Mouse (Mus musculus) right cerebral cortex, adult 18-20 months (tissue): ENCODE measurements around the gene Mgst1.

Experiments
- DNase-seq: peaks from one replicate; pipeline ENCODE4 v3.0.0; 2022; ENCODE audit warnings: mixed read lengths

The Mgst1 gene

GRCm38 (mm10) chr6:138139930-138140329 is at the start of gene Mgst1:
TSS of gene Mgst1 (plus strand) at chr6:138140316.
- DNase-seq = no peak

DNA sequence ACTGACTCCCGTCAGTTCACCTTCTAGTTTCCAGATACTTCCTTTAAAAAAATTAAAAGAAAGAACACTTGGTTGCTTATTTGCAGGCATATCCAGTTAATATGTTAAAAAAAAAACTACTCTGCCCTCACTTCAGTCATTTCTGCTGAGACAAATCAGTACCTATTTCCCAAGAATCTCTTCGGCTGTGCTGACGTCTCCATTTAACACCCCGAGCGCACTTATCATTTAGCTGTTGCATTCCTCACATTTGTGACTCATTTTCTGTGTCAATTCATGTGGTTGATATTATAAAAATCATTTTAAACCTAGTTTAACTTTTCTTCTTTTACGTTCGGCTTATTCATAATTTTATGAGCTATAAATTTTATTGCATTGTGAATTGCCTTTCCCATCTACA is 47.7 kb upstream of the Mgst1 start:
- no peak for DNase-seq

DNA sequence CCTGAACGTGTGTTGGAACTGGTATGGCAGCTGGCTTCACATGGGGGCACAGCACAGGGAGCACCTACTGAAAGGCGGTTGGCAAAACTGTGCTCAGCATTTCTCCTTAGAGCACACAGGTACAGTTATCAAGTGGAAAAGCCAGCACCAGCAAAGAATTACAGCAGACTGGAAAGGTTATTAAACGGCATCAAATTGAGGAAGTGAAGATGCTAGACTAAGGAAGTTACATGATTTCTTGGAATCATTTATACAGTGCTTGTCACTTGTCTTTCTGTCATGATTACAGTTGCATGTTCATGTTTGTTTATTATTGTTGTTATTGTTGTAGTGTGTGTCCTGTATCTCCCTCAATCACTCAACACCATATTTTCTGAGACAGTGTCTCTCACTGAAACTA is 45.1 kb upstream of the Mgst1 start:
- DNase-seq = no peak

GRCm38 (mm10) chr6:138099646-138100045 is 40.5 kb upstream of the Mgst1 start:
- DNase-seq = no peak

GRCm38 (mm10) chr6:138101843-138102242 is 38.3 kb upstream of the Mgst1 start:
- DNase-seq = no peak

- DNase-seq = no peak
Measured at GRCm38 (mm10) chr6:138102940-138103339, 37.2 kb upstream of the Mgst1 start.

- no peak for DNase-seq
Measured at GRCm38 (mm10) chr6:138104559-138104958, 35.6 kb upstream of the Mgst1 start.

DNA sequence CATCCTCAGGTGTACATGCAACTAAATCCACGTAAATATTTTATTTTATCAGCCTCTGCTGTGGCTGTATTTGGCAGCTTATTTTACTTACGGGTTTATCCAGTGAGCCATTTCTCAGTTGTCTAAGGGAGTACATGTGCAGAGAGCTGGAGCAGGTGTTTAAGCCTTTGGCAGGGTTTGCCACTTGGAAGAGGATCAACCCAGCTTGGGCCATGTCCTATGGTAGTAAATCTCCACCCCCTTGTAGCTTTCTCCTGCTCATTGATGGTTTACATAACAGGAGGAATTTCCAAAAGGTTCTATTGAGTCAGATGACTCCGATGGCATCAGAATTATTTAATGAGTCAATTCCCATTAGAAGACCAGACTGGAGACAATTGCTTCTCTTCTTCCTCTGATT is 22.6 kb upstream of the Mgst1 start:
- DNase-seq = no peak

GRCm38 (mm10) chr6:138128392-138129335 is 11.5 kb upstream of the Mgst1 start:
- no peak for DNase-seq

- DNase-seq = no peak
Measured at GRCm38 (mm10) chr6:138130541-138130940, 9.6 kb upstream of the Mgst1 start.

DNA sequence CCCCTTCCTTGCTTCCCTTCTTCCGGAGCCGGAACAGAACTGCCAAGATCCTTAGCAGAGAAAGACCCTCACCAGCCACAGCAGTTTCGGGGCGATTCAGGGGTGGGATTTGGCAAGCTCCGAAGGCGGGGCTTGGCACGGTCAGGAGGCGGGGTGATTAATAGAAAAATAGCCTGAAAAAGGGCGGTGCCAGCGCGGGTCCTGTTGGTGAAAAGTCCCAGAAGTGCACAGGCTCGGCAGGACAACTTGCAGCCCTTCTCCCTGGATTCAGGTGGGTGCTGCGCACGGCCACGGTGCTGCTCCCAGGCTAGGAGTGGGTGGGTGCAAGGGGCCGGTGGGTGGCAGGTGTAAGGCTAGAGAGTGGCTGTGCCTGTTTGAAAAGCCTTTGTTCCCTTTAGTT is 220 bp downstream of the Mgst1 start:
- no peak for DNase-seq

- no peak for DNase-seq
Measured at GRCm38 (mm10) chr6:138141111-138141592, 1.0 kb downstream of the Mgst1 start.

- no peak for DNase-seq
Measured at GRCm38 (mm10) chr6:138142604-138143003, 2.5 kb downstream of the Mgst1 start.

GRCm38 (mm10) chr6:138143450-138143849 is 3.3 kb downstream of the Mgst1 start:
- DNase-seq = no peak

DNA sequence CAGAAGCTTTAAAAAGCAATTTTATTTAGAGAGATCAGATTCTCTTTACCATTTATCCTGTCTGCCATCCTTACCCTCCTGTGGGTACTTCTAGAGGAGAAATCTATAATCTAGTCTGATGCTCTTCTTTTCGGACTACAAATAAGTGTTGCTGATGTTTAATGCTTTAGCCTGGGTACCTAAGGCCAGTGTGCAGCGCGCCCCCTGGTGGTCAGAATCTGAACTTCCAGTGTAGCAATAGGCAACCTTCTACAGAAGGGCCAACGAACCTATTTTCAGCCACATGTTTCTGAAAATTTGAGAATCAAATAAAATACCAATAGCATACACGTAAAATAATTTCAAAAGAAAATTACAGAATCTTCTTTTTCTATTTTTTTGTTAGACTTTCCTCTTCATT is 13.0 kb downstream of the Mgst1 start:
- DNase-seq = peak; percentile 71

GRCm38 (mm10) chr6:138163920-138164319 is 23.8 kb downstream of the Mgst1 start:
- peak; percentile 34 for DNase-seq

- DNase-seq = peak; percentile 47
Measured at GRCm38 (mm10) chr6:138171480-138172224, 31.5 kb downstream of the Mgst1 start.
